Mouse (Mus musculus): ENCODE measurements at regions not wholly inside any gene's neighbourhood (a gene's known extent, or its start where the extent isn't known, plus 50 kb on each side); places are given as distances from the start of the nearest gene placed in this dataset.

DNA sequence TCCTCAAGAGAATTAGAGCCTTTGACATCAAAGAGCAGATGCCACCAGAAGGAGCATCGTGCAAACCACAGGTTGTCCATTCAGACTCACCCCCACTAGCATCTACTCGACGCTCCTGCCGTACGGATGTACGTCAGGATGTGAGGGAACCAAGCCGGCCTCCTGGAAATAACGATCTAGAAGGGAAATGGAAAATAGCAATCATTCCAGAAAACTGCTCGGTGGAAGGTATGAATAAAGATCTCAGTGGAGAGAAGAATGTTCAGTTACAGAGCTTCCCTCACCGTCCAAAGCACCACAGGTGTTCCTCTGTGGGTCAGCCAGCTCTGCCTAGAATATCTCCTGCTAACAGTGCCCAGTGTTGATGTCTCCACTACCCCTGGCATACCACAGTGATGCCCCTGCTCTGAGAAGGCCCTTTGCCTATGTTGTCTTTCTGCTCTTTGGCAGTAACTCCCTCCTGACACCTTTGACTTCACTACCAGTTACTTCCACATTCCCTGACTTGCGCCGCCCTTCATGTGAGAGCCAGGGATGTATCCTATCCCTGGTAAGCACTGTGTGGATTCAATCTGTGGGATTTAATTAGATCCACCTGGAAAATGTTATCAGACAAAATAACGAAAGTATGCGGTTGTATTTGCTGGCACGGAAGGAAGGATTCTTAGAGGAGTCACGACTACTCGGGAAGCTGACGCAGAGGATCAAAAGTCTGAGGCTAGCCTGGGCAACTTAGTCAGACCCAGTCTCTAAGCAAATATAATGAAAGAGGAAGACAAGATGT, 152.4 kb upstream of the Irf2bp2 start:
- in situ Hi-C loops (cut with MboI, MseI) = loop anchor here (25.0 kb wide), 1 partner anchor 484 kb away; no protein-coding TSS in a partner anchor

DNA sequence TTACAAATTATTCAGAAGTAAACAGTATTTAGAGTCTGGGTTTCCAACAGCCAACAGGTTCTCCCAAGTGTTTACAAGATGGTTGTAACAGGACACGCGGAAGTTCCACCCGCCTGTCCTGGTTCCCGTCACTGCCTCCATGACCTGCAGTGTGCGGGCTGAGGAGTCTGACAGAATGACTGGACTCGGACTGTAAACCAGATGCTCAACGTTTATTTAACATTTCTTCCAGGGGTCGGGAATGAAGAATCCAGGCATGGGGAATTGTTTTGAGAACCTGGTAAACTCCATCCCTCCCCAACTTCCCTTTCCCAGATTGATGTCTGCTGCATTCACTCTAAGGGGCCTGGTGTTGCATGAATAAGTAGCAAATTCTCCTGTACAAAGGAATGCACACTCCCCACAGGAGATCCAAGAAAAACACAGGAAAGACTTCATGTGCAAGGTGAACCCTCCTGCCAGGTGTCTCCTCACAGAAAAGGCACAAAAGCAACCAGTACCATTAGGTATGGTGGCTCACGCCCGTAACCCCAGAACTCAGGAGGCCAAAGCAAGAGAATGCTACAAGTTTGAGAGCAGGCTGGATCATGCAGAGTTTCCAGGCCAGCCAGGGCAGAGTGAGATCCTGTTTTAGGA, 151.1 kb upstream of the Irf2bp2 start:
- in situ Hi-C loops (cut with MboI, MseI) = loop anchor here (25.0 kb wide), 1 partner anchor 483 kb away; no protein-coding TSS in a partner anchor

DNA sequence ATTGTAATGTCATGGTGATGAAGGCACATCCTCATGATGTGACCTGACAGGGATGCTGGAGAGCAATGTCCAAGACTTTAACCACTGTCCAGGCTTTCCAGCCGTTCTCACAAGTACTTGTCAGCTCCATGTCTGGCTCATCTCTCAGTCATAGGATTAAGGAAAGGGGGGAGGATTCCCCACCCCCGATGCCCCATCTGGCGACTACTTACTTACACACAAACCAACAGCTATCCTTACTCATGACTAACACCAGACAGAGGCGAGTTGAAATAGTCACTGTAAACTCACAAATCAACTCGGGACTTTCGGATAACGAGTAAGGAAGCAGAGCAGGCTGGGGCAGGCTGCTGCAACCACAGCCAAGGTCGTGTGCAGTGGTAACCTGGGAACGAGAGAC, 149.5 kb upstream of the Irf2bp2 start:
- in situ Hi-C loops (cut with MboI, MseI) = loop anchor here (25.0 kb wide), 1 partner anchor 481 kb away; no protein-coding TSS in a partner anchor

DNA sequence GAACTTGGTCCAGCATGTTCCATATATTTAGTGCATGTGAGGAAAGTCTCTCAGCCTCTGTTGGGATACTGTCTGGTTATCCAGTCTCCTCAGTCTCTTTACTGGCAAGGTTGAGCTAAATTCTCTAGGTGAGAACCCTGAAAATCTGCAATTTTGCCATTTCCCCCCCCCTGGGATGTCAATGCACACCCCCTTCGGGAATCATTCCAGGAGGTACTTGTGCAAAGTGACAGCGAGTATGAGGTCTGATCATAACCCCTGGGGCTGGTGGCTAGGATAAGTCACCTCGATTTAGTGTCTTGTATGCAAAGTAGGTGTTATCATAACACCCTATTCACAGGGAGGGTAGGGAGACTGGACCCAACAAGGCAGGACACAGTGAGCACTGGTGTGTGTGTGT, 148.3 kb upstream of the Irf2bp2 start:
- in situ Hi-C loops (cut with MboI, MseI) = loop anchor here (25.0 kb wide), 1 partner anchor 480 kb away; no protein-coding TSS in a partner anchor

DNA sequence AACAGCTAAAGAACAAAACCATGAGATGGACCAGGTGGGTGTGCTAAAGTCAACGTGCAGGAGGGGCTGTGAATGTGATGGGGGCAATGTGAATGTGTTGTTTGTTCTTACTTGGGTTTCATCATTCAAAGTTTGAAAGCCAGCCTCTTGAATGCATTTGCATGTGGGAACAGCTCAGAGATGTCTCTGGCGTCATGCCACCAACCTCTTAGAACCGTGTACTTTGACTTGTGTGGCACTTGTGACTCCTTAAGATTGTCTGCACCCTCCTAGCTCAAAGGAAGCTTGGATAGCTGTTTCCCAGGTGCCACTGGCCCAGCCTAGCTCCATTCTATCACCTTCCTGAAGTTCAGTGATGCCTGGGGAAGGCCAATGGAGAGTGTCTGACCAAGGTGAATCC, 147.2 kb upstream of the Irf2bp2 start:
- in situ Hi-C loops (cut with MboI, MseI) = loop anchor here (25.0 kb wide), 1 partner anchor 479 kb away; no protein-coding TSS in a partner anchor

DNA sequence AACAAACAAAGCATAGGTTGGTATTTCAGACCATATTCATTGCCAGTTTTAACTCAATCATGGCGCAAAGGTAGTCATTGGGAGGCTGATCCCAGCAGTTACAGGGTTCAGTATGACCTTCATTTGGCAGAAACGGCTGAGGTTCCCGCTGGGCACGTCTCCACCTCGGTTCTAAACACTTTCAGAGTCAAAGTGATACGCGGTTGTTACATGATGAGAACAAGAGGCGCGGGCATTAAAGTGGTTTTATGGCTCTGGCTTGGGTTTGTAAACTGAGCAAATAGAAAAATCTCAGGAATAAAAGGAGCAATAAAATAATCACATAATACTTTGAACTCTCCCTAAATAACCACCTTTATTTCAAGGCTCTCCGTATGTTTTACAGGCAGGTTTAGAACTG, 146.0 kb upstream of the Irf2bp2 start:
- in situ Hi-C loops (cut with MboI, MseI) = loop anchor here (25.0 kb wide), 1 partner anchor 477 kb away; no protein-coding TSS in a partner anchor

DNA sequence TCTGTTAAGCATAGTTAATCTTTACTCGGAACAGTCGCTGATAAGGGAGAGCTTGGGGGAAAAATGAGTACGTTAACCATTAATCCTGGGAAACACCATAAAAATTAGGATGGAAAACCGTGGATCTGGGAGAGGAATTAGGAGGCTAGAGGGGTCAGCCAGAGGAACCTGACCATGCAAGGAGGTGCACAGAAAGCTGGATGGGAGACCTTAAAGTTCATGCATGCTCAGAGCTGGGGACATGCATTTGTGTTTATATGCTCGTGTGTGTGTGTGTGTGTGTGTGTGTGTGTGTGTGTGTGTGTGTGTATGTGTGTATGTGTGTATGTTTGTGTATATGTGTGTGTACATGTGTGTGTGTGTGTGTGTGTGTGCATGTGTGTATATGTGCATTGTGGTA, 143.2 kb upstream of the Irf2bp2 start:
- in situ Hi-C loops (cut with MboI, MseI) = loop anchor here (25.0 kb wide), 1 partner anchor 475 kb away; no protein-coding TSS in a partner anchor

DNA sequence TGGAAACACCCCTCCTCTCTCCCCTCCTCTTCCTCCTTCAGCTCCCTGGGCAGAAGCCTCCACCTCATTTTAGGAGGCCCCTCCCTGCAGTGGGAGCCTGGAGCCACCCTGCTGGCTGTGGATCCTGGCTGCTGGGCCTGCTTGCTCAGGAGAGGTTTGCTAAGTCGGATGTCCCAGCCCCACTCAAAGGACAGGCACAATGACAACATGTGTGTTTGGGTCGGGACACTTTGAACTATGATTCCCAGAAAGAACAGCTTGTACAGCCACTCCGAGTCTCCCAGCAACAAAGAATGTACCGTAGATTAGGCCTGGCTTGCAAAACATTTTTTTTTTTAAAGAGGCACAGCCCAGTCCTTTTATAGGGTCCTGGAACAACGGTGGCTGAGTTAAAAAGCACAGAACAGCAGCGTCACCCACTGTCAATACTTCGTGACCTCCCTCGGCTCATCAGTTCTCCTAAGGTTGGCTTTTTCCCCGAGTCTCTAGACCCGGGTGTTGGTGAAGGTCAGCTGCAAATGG, 142.7 kb upstream of the Irf2bp2 start:
- in situ Hi-C loops (cut with MboI, MseI) = loop anchor here (25.0 kb wide), 1 partner anchor 474 kb away; no protein-coding TSS in a partner anchor

DNA sequence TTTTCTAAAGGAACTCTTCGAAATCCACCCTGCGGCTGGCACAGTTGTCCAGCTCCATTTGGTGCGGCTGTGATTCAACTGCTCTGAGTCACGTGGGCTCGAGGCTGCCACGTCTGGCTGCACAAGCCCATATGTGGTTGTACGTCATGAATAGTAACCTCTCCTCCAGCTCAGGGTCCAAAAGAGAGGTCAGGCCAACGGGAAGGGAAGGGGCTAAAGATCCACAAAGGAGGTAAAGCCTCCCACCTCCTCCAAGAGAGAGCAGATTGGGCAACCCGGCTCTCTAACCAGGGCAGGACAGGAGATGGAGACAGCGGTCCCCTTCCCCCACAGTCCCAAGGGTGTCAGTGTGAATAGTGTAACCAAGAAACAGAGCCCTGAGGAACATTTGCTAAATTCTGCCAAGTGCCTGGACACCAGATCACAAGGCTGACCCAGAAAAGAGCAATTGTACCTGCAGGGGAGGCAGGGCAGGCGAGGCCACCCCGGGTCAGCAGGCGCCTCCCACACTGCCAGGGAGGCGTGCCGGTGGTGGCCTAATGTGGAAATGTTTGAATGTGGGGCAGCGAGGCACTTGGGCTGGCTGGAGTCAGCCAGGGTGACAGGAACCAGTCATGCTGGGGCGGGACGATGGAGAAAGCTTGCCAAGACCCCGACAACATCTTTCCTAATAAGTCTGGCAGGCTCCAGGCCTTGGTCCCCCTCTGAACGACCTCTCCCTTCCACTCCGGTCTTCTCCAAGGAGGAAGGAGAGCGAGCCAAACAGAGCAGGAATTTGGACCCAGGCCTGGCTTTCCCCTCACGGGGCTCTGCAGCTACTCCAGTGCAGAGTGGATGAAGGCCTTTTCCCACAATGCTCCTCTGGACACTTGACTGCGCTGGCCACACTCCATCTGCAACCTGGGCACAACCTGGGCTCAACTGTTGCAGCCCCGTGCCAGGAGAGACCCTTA, 142.0 kb upstream of the Irf2bp2 start:
- in situ Hi-C loops (cut with MboI, MseI) = loop anchor here (25.0 kb wide), 1 partner anchor 473 kb away; no protein-coding TSS in a partner anchor

DNA sequence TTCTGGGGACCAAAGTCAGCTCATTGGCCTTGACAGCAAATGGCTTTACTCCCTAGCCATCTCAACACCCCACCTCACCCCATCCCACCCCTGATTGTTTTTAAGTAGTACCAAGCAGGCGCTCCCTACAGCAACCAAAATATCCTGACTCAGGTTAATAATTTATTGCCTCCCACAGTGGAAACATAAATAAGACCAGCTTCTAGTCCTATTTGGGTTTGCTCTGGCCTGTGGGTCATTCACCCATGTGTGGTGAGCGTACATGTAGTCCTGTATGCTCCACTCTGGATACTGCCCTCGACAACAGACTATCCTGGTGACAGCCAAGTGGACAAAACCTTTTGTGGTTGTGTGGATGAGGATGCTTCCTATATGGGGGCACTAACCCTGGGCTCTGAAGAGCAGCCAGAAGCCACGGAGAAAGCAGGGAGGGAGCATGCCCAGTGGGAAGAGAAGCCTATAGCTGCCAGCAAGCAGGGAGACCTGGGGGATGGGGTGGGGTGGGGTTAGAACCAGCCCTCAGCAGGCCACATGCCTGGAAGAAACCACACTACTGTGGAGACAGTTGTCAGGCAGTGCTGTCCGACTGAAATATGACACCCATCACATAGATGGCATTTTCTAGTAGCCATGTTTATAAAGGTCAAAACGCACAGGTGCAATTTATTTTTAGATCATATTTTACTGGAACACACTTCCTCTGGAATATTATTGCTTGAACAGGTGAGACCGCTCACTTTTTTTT, 141.1 kb upstream of the Irf2bp2 start:
- in situ Hi-C loops (cut with MboI, MseI) = loop anchor here (25.0 kb wide), 1 partner anchor 473 kb away; no protein-coding TSS in a partner anchor

DNA sequence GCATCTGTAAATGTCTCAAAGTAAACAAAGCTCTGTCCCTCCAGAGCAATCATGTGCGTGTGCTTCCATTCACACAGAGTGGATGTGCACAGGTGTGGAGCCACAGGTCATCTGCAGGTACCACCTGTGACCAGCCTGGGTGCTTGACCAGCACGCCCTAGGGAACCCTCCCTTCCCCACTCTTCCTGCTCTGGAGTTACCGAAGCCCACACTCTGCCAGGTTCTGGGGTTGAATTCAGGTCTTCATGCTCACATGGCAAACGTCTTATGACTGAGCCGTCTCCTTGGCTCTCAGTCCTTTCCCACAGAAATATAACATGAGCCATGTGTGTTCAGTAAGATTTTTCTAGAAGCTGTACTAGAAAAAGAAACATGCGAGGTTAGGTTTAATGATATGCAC, 140.0 kb upstream of the Irf2bp2 start:
- in situ Hi-C loops (cut with MboI, MseI) = loop anchor here (25.0 kb wide), 1 partner anchor 471 kb away; no protein-coding TSS in a partner anchor

DNA sequence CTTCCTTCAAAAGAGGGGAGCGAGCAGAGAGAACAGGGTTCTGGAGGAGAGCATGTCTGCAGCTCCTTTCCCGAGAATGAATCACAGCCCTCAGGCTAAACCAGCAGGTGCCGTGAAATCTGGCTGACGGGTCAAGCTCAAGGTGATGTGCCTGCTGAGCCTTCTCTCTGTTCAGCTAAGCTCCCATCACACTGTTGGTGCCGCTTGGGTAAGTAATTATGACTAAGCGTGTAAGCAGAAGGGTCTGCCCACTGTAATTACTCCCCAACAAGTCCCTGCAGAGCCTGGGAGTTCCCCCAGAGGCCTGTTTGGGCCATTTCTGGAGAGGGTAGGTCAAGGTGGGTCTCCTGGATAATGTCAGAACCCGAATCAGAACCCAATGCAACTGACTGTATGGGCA, 139.5 kb upstream of the Irf2bp2 start:
- in situ Hi-C loops (cut with MboI, MseI) = loop anchor here (25.0 kb wide), 1 partner anchor 471 kb away; no protein-coding TSS in a partner anchor

DNA sequence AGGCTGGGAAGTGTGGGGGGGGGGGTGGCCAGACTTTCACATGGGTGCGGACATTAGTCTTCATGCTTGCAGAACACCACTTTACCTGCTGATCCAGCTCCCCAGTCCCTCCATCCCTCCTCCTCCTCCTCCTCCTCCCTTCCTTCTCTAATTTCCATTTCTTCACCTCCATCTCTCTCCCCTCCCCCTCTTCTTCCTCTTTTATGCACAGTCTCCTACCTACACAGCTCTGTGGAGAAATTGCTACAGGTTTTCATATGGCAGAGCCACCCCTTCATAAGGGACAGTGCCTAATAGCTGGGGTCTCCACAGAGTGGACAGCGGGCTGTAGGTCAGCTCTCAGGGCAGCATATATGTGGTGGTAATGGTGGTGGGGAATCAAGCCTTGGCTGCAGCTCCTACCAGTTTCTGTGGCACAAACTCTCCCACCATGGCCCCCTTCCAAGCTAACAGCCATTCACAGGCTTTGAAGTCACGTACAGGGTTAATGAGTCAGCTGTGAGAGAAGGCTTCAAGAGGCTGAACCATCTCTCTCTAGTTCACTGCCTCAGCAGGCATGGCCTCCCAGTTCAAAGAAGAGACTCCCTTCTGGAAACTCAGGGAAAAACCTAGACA, 136.3 kb upstream of the Irf2bp2 start:
- in situ Hi-C loops (cut with MboI, MseI) = loop anchor here (25.0 kb wide), 1 partner anchor 468 kb away; no protein-coding TSS in a partner anchor

DNA sequence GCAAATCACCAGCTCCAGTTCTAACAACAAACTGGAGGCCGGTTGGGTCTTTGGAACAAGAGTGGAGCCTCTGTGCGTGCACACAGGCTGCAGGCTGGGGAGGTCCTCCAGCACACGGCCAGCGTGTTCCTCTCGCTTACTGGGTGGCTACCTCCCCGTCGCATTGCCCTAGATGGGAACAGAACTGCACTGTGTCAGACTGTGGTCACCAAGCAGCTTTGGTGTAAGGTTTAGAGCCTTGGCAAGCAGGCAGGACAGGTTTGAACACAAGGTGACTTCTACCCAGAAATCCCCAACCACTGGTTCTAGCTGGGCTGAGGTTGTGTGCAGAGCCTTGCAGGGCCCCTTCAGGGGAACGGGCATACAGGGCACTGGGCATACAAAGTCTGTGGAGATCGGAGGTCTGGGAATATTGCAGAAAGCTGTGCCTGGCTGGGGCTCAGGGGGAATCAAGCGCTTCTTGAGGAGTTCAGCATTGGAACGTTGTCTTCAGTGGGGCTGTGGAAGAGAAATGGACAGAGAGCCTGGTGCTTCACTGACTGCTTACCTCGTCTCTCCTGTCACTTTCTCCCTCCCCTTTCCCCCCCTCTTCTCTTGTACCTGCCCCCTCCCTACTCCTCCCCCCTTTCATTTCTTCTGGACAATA, 135.3 kb upstream of the Irf2bp2 start:
- in situ Hi-C loops (cut with MboI, MseI) = loop anchor here (25.0 kb wide), 1 partner anchor 467 kb away; no protein-coding TSS in a partner anchor

DNA sequence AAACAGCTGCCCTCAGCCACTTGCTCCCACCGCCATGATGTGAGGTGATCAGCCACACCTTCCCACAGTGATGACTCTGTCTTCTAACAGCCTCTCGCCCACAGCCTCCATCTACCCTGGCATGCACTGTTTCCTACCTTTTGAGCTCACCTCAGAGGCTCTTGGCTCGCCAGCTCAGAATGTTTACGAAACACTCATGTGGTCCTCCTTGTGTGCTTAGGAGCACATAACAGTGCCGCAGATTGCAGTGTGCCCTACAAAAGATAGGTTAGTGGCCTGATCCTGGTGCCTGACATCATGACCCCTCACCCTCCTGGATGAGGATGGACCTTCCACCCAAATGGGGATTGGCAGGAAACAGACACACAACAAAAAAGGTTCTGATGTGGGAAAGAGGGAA, 134.3 kb upstream of the Irf2bp2 start:
- in situ Hi-C loops (cut with MboI, MseI) = loop anchor here (25.0 kb wide), 1 partner anchor 466 kb away; no protein-coding TSS in a partner anchor

DNA sequence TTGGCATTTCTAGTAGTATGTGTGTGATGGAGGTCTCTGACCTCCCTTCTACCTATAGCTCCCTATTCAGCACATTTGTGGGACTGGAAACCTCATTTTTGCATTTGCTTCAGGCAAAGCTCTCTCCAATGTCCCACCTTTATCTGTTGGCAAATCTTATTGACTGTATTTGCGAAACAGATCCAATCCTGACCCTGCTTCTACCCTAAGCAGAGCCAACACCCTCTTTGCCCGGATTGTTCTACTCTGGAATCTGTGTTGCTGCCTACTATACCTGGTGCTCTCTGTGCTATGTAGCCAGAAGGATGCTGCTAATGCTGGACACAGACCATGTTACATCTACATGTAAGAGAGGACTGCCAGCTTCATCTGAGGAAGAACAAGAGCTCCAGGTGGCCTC, 133.3 kb upstream of the Irf2bp2 start:
- in situ Hi-C loops (cut with MboI, MseI) = loop anchor here (25.0 kb wide), 1 partner anchor 465 kb away; no protein-coding TSS in a partner anchor

DNA sequence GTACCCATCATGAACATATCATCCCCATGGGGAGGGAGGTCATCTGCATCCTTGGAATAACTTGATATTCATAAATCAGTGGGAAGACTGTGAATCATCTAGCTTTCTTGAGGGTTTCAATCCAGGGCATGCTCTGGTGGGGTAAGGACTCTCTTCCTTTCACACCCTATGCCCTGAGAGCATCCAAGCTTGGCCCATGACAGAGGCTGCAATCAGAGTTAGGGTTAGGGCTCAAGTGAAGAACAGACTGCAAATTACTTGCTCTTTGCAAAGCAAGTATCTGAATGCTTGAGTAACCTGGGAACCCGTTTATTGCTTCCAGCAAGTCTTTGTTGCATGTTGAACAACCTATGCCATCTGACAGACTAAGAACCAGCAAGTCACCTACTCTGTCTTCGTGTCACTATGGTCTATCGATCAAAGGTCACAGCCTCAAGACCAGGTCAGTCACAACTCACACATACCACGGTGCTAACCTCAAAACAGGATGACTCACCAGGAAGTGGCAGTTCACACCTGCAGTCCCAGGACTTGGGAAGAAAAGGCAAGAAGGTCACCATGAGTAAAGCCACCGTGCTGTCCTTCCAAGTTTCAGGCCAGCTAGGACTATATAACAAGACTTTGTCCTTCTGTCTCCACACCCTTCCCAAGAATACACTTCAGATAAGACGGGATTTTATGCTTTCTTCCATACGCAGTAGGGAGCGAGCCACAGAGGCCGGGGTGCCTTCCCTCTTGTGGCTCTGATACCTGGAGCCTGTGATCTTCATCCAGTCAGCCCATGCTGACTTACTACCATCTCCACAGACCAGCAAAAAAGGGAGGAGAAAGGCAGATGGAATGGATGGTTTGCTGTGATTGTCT, 129.7 kb upstream of the Irf2bp2 start:
- in situ Hi-C loops (cut with MboI, MseI) = no loop called here

DNA sequence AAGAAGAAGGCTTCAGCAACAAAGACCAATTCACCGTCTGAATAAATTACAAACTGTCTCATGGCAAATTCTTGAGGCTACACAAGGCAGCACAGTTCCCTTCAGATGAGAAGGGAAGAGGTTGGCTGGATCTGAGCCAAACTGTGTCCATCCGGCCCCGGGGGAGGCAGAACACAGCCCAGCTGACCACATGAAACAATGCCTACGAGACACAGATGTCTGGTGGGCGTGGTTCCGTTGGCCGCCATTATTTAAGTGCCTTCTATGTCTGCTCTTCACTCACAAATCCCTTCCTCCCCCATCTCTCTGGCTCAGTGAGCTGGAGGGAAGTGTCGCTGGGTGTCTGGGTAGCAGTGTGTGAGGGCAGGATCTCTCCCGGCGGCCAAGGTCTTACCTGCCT, 127.8 kb upstream of the Irf2bp2 start:
- in situ Hi-C loops (cut with MboI, MseI) = no loop called here
